Mouse (Mus musculus): ENCODE data around the gene Rnf149. TPM values are rescaled to one million over a fixed set of nuclear protein-coding genes. Genes with fewer than 3 reads are reported as not detected.

The Rnf149 gene
- polyA plus RNA-seq, 1 experiment = 24.4 TPM

DNA sequence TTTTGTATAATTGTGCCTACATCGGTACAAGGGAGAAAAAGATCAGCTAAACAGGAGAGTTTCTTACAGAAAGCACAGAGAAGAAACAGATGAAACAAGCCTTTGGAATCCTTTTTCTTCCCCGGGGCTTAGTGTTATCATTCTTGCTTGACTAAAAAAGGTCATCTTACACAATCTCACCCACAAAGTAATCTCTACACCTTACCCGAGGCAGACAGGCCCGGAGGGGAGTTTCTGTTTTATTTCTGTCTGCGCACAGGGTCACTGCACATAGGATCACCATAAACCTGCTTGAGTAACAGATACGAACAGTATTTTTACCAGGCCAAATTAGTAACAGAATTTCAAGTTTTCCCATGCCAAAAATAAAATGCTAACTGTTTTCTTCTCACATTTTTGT lies 5.6 kb downstream of the Rnf149 start:
- no peak for TF ChIP-seq CTCF (IDR thresholded peaks at IDR 0.05; ENCODE audit: borderline replicate concordance, extremely low read depth, insufficient read depth, insufficient read length)
- no peak for TF ChIP-seq POLR2A (IDR thresholded peaks at IDR 0.05; ENCODE audit: borderline replicate concordance, extremely low read depth, insufficient read depth, insufficient read length, poor library complexity, severe bottlenecking)
- no peak for DNase-seq (ENCODE audit: low read depth)

GRCm38 (mm10) chr1:39568079-39568478 lies 9.1 kb downstream of the Rnf149 start:
- DNase-seq (ENCODE audit: low read depth) = peak; percentile 60

DNA sequence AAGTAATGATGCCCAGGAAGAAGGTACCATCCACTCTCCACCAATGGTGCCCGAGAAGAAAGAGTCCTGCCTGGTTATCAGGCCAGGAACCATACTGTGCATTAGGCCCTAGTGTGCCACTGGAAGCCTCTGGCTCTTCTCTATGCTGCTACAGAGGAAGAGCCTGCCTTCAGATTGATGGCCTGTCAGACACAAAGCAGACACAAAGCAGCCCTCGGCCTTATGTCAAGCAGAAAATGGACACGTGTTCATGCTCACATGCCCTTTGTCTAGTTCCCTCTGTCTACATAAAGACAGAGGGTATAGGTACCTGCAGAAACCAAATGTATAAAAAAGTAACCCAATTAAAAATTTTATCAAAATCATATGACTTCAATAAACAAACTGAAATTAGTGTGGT lies 12.6 kb downstream of the Rnf149 start:
- no peak for DNase-seq (ENCODE audit: low read depth)
- TF ChIP-seq CTCF (IDR thresholded peaks at IDR 0.05; ENCODE audit: borderline replicate concordance, extremely low read depth, insufficient read depth, insufficient read length) (no peak), POLR2A (IDR thresholded peaks at IDR 0.05; ENCODE audit: borderline replicate concordance, extremely low read depth, insufficient read depth, insufficient read length, poor library complexity, severe bottlenecking) (no peak)

More at GRCm38 (mm10) chr1:39568079-39568478, 9.1 kb downstream of the Rnf149 start:
- TF ChIP-seq POLR2A (IDR thresholded peaks at IDR 0.05; ENCODE audit: borderline replicate concordance, extremely low read depth, insufficient read depth, insufficient read length, poor library complexity, severe bottlenecking) (no peak), CTCF (IDR thresholded peaks at IDR 0.05; ENCODE audit: borderline replicate concordance, extremely low read depth, insufficient read depth, insufficient read length) (no peak)

GRCm38 (mm10) chr1:39563161-39563560 lies 14.0 kb downstream of the Rnf149 start:
- DNase-seq (ENCODE audit: low read depth) = no peak
- TF ChIP-seq POLR2A (IDR thresholded peaks at IDR 0.05; ENCODE audit: borderline replicate concordance, extremely low read depth, insufficient read depth, insufficient read length, poor library complexity, severe bottlenecking) (no peak), CTCF (IDR thresholded peaks at IDR 0.05; ENCODE audit: borderline replicate concordance, extremely low read depth, insufficient read depth, insufficient read length) (no peak)

DNA sequence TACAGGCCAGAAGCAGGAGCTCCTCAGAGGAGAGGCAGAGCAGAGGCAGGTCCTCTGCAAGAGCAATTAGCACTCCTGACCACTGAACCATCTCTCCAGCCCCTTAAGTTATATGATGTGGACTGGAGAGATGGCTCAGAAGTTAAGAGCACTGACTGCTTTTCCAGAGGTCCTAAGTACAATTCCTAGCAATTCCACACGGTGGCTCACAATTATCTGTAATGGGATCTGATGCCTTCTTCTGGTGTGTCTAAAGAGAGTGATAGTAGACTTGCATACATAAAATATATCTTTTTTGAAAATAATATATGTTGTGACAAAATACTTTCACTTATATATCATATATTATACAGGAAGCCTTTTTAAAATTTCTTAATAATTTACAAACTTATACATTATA lies 15.3 kb downstream of the Rnf149 start:
- TF ChIP-seq POLR2A (IDR thresholded peaks at IDR 0.05; ENCODE audit: borderline replicate concordance, extremely low read depth, insufficient read depth, insufficient read length, poor library complexity, severe bottlenecking) (no peak), CTCF (IDR thresholded peaks at IDR 0.05; ENCODE audit: borderline replicate concordance, extremely low read depth, insufficient read depth, insufficient read length) (no peak)
- peak; percentile 22 for DNase-seq (ENCODE audit: low read depth)

GRCm38 (mm10) chr1:39559009-39559408 lies 18.2 kb downstream of the Rnf149 start:
- no peak for DNase-seq (ENCODE audit: low read depth)
- TF ChIP-seq POLR2A (IDR thresholded peaks at IDR 0.05; ENCODE audit: borderline replicate concordance, extremely low read depth, insufficient read depth, insufficient read length, poor library complexity, severe bottlenecking) = no peak

DNA sequence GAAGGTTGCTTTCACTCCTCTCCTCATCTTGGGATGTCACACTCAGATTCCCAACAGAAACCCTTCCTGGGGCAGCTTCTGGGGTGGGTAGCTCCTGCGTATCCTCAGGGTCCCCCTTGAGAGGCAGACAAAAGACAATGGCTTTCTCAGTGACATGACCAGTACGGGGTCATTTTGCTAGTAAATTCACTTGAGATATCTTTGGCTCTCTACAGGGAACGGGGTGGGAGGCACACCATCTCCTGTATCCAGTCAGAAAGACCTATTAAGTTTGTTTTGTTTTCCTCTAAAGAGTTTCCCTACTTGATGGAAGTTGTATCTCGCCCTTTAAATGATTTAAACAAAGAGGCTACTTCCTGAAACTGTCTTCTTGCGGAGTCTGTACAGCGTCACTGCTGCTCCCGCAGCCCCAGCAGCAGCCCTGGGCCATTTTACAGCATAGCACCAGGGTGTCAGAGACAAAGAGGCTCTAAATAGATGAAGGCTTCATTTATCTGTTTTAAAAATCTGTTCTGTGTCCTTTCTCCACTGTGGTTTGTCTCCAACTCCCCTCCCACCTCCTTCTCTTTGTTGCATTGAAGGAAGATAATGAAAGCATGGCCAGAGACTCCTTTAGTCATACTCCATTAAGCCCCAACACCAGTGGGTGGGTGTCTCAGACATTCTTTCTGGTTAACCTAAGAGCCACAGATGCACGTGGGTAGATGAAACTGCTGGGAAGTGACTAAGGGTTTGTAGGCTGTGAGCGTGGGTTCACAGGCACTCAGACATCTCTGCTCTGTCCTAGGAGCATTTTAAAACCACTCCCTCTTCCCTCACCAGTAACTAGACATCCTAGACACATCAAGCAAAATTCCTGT lies 21.4 kb downstream of the Rnf149 start:
- TF ChIP-seq CTCF (IDR thresholded peaks at IDR 0.05; ENCODE audit: borderline replicate concordance, extremely low read depth, insufficient read depth, insufficient read length) (no peak), POLR2A (IDR thresholded peaks at IDR 0.05; ENCODE audit: borderline replicate concordance, extremely low read depth, insufficient read depth, insufficient read length, poor library complexity, severe bottlenecking) (no peak)
- no peak for DNase-seq (ENCODE audit: low read depth)

DNA sequence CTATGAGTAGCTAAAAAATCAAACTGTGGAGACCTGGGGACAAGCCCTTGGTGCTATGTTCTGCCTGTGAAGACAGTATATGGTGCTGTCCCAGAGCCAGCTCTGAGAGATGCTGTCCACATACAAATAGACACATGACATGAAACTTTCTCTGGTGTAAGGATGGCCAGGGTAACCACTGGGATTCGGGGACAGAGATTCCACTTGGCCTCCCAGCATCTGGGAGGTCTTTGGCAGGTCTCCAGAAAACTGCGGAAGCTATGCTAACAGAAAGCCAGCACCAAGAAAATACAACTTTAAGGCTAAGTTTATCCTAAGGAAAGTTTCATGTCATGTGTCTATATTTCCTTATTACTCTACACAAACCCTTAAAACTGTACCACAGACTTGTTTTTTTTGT lies 27.4 kb downstream of the Rnf149 start:
- DNase-seq (ENCODE audit: low read depth) = no peak
- no peak for TF ChIP-seq CTCF (IDR thresholded peaks at IDR 0.05; ENCODE audit: borderline replicate concordance, extremely low read depth, insufficient read depth, insufficient read length)
- TF ChIP-seq POLR2A (IDR thresholded peaks at IDR 0.05; ENCODE audit: borderline replicate concordance, extremely low read depth, insufficient read depth, insufficient read length, poor library complexity, severe bottlenecking) = no peak

- no peak for TF ChIP-seq POLR2A (IDR thresholded peaks at IDR 0.05; ENCODE audit: borderline replicate concordance, extremely low read depth, insufficient read depth, insufficient read length, poor library complexity, severe bottlenecking)
- no peak for TF ChIP-seq CTCF (IDR thresholded peaks at IDR 0.05; ENCODE audit: borderline replicate concordance, extremely low read depth, insufficient read depth, insufficient read length)
- DNase-seq (ENCODE audit: low read depth) = peak; percentile 28
These were observed 30.0 kb downstream of the Rnf149 start for GRCm38 (mm10) chr1:39547238-39547637.

- no peak for DNase-seq (ENCODE audit: low read depth)
- no peak for TF ChIP-seq CTCF (IDR thresholded peaks at IDR 0.05; ENCODE audit: borderline replicate concordance, extremely low read depth, insufficient read depth, insufficient read length)
- no peak for TF ChIP-seq POLR2A (IDR thresholded peaks at IDR 0.05; ENCODE audit: borderline replicate concordance, extremely low read depth, insufficient read depth, insufficient read length, poor library complexity, severe bottlenecking)
These were observed 30.9 kb downstream of the Rnf149 start for GRCm38 (mm10) chr1:39546160-39546866.

GRCm38 (mm10) chr1:39545589-39545988 lies 31.6 kb downstream of the Rnf149 start:
- DNase-seq (ENCODE audit: low read depth) = no peak
- no peak for TF ChIP-seq POLR2A (IDR thresholded peaks at IDR 0.05; ENCODE audit: borderline replicate concordance, extremely low read depth, insufficient read depth, insufficient read length, poor library complexity, severe bottlenecking)
- TF ChIP-seq CTCF (IDR thresholded peaks at IDR 0.05; ENCODE audit: borderline replicate concordance, extremely low read depth, insufficient read depth, insufficient read length) = no peak
